Mouse (Mus musculus) hindbrain, embryonic 15.5 days (tissue): ENCODE data around the gene Tmem53. TPM values are rescaled to one million over a fixed set of nuclear protein-coding genes. Genes with fewer than 3 reads are reported as not detected.
A peak's percentile ranks its signal among the peaks of the same experiment; 100 is the strongest.

Experiments
- ATAC-seq: fragments of 200-750 bp; cut with Nextera tagmentation; 2 replicates; pipeline ENCODE4 v1.8.0; 2017; ENCODE audit warnings: low read depth, moderate number of reproducible peaks, moderate TSS enrichment; ENCODE audit not compliant: low FRiP score
- H3K27ac ChIP-seq: fragments of 300-500 bp; sonication (generic); replicated peaks from 2 replicates; pipeline ENCODE4 v1.5.1; 2015; ENCODE audit warnings: mild to moderate bottlenecking, inconsistent platforms
- H3K27me3 ChIP-seq: fragments of 300-500 bp; sonication (generic); 2 replicates; pipeline ENCODE4 v1.6.1; 2015; ENCODE audit warnings: control low read depth, inconsistent platforms
- H3K36me3 ChIP-seq: fragments of 300-500 bp; sonication (generic); 2 replicates; pipeline ENCODE4 v1.6.1; 2015; ENCODE audit warnings: control low read depth, inconsistent platforms
- H3K4me1 ChIP-seq: fragments of 300-500 bp; sonication (generic); replicated peaks from 2 replicates; pipeline ENCODE4 v1.6.1; 2015; ENCODE audit warnings: control low read depth, inconsistent platforms
- H3K4me2 ChIP-seq: fragments of 300-500 bp; sonication (generic); 2 replicates; pipeline ENCODE4 v1.6.1; 2015; ENCODE audit warnings: moderate library complexity, mild to moderate bottlenecking, inconsistent platforms
- H3K4me3 ChIP-seq: fragments of 300-500 bp; sonication (generic); 2 replicates; pipeline ENCODE4 v1.5.1; 2015; ENCODE audit warnings: mild to moderate bottlenecking, inconsistent platforms
- H3K9ac ChIP-seq: fragments of 300-500 bp; sonication (generic); 2 replicates; pipeline ENCODE4 v1.6.1; 2015; ENCODE audit warnings: inconsistent platforms
- H3K9me3 ChIP-seq: fragments of 300-500 bp; sonication (generic); 2 replicates; pipeline ENCODE4 v1.6.1; 2016; ENCODE audit warnings: control low read depth, inconsistent platforms
- WGBS: fragments of 180-500 bp; shearing (Covaris S2); methylation state at CpG from one replicate; pipeline ENCODE4 v1.1.7; 2015; 5-methylcytosine and 5-hydroxymethylcytosine counted together
- polyA plus RNA-seq: library from polyadenylated mRNA; unstranded; fragments of >200 nt; fragmentation: Nextera tagmentation; extraction: Ambion mirVana; gene quantifications from 2 replicates; pipeline ENCODE4 v1.2.1, GENCODE M21; 2015

The Tmem53 gene
- polyA plus RNA-seq, 1 experiment from 2014 or later = 9.6 TPM

GRCm38 (mm10) chr4:117307270-117307669 lies 55.5 kb downstream of the Tmem53 start:
- 52% methylated on average over 6 of the region's 6 CpGs for WGBS
- Histone ChIP-seq H3K9ac (no peak overlapping the region), H3K9me3 (no peaks in the 10 kb centered on the region), H3K4me3 (no peak overlapping the region), H3K4me1 (peaks cover 35% of the 10 kb centered on the region), H3K27ac (no peak overlapping the region), H3K27me3 (peaks cover 48% of the 10 kb centered on the region), H3K4me2 (no peak overlapping the region), H3K36me3 (no peaks in the 10 kb centered on the region)
- no peak for ATAC-seq

- peaks cover 25% of the 10 kb centered on the region for H3K4me1 ChIP-seq
- 89% methylated on average over 1 of the region's 1 CpGs for WGBS
- H3K9me3 ChIP-seq = no peaks in the 10 kb centered on the region
- no peak overlapping the region for H3K4me3 ChIP-seq
- no peak overlapping the region for H3K9ac ChIP-seq
- no peak overlapping the region for H3K4me2 ChIP-seq
- no peaks in the 10 kb centered on the region for H3K36me3 ChIP-seq
- ATAC-seq = no peak
- no peak overlapping the region for H3K27ac ChIP-seq
- peaks cover 37% of the 10 kb centered on the region for H3K27me3 ChIP-seq
Measured at GRCm38 (mm10) chr4:117309427-117309826, 57.7 kb downstream of the Tmem53 start.

GRCm38 (mm10) chr4:117311891-117312290 lies 60.1 kb downstream of the Tmem53 start:
- ATAC-seq = no peak
- peaks cover 32% of the 10 kb centered on the region for H3K4me1 ChIP-seq
- no peak overlapping the region for H3K27ac ChIP-seq
- no peak overlapping the region for H3K9ac ChIP-seq
- no peaks in the 10 kb centered on the region for H3K9me3 ChIP-seq
- peaks cover 21% of the 10 kb centered on the region for H3K27me3 ChIP-seq
- no peaks in the 10 kb centered on the region for H3K36me3 ChIP-seq
- no peak overlapping the region for H3K4me3 ChIP-seq
- no peak overlapping the region for H3K4me2 ChIP-seq
- 51% methylated on average over 5 of the region's 5 CpGs for WGBS

- WGBS = 4% methylated on average over 25 of the region's 26 CpGs
- ATAC-seq = no peak
- Histone ChIP-seq H3K36me3 (no peaks in the 10 kb centered on the region), H3K4me2 (no peak overlapping the region), H3K4me3 (no peak overlapping the region), H3K9me3 (no peaks in the 10 kb centered on the region), H3K9ac (no peak overlapping the region), H3K27ac (no peak overlapping the region), H3K27me3 (peaks cover 19% of the 10 kb centered on the region), H3K4me1 (peaks cover 32% of the 10 kb centered on the region)
Measured at GRCm38 (mm10) chr4:117312416-117313084, 60.8 kb downstream of the Tmem53 start.

- no peak for ATAC-seq
- Histone ChIP-seq H3K27me3 (peaks cover 19% of the 10 kb centered on the region), H3K36me3 (no peaks in the 10 kb centered on the region), H3K27ac (no peak overlapping the region), H3K4me1 (peaks cover 37% of the 10 kb centered on the region), H3K4me2 (no peak overlapping the region), H3K9me3 (no peaks in the 10 kb centered on the region), H3K4me3 (no peak overlapping the region), H3K9ac (no peak overlapping the region)
- 10% methylated on average over 4 of the region's 4 CpGs for WGBS
Measured at GRCm38 (mm10) chr4:117313085-117313424, 61.3 kb downstream of the Tmem53 start.

GRCm38 (mm10) chr4:117314849-117315500 lies 63.2 kb downstream of the Tmem53 start:
- Histone ChIP-seq H3K4me3 (no peak overlapping the region), H3K9ac (no peak overlapping the region), H3K9me3 (no peaks in the 10 kb centered on the region), H3K4me1 (peaks cover 40% of the 10 kb centered on the region), H3K36me3 (no peaks in the 10 kb centered on the region), H3K27me3 (peaks cover 22% of the 10 kb centered on the region), H3K4me2 (no peak overlapping the region), H3K27ac (no peak overlapping the region)
- ATAC-seq = no peak
- 46% methylated on average over 16 of the region's 16 CpGs for WGBS

GRCm38 (mm10) chr4:117316800-117317199 lies 65.0 kb downstream of the Tmem53 start:
- 0 out of 2 replicates have a peak overlapping the region, but pooled peaks have one; percentile 19 for H3K27ac ChIP-seq
- ATAC-seq = no peak; the same call in 1 of the 2 replicates
- peaks cover 23% of the 10 kb centered on the region for H3K27me3 ChIP-seq
- 40% methylated on average over 6 of the region's 6 CpGs for WGBS
- H3K9me3 ChIP-seq = no peaks in the 10 kb centered on the region
- no peaks in the 10 kb centered on the region for H3K36me3 ChIP-seq
- no peak overlapping the region for H3K4me3 ChIP-seq
- H3K4me2 ChIP-seq = no peak overlapping the region; the same call in 1 of the 2 replicates
- H3K9ac ChIP-seq = no peak overlapping the region
- peaks cover 40% of the 10 kb centered on the region for H3K4me1 ChIP-seq

GRCm38 (mm10) chr4:117317701-117318190 lies 66.0 kb downstream of the Tmem53 start:
- Histone ChIP-seq H3K36me3 (no peaks in the 10 kb centered on the region), H3K4me2 (peak overlapping the region; percentile 47), H3K27me3 (peaks cover 22% of the 10 kb centered on the region), H3K9ac (no peak overlapping the region; the same call in 1 of the 2 replicates), H3K27ac (peak overlapping the region; percentile 1; the same call in 1 of the 2 replicates), H3K9me3 (no peaks in the 10 kb centered on the region), H3K4me3 (no peak overlapping the region), H3K4me1 (peaks cover 39% of the 10 kb centered on the region)
- 0 out of 2 replicates have a peak, but pooled peaks have one; percentile 31 for ATAC-seq
- 8% methylated on average over 18 of the region's 18 CpGs for WGBS

Other genes starting within 250 kb of the Tmem53 start
- 43.8 and 46.8 TPM in 2 replicates for gene Eif2b3, start 232.5 kb upstream of the Tmem53 start, polyA plus RNA-seq
- gene Ptch2, start 155.9 kb upstream of the Tmem53 start, polyA plus RNA-seq = 7.3 and 8.0 TPM in 2 replicates
- gene Btbd19, start 126.2 kb upstream of the Tmem53 start, polyA plus RNA-seq = 4.7 and 5.1 TPM in 2 replicates
- 0.31 and 1.1 TPM in 2 replicates for gene Tctex1d4, start 125.2 kb upstream of the Tmem53 start, polyA plus RNA-seq
- 24.9 and 25.0 TPM in 2 replicates for gene Plk3, start 118.0 kb upstream of the Tmem53 start, polyA plus RNA-seq
- 468 and 502 TPM in 2 replicates for gene Rps8, start 95.7 kb upstream of the Tmem53 start, polyA plus RNA-seq
- gene Kif2c, start 69.3 kb upstream of the Tmem53 start, polyA plus RNA-seq = 12.9 and 14.4 TPM in 2 replicates
- gene Armh1, start 174 bp downstream of the Tmem53 start, polyA plus RNA-seq = 1.5 and 1.8 TPM in 2 replicates
- 108 and 122 TPM in 2 replicates for gene Rnf220, start 245.1 kb downstream of the Tmem53 start, polyA plus RNA-seq